Mouse (Mus musculus) testis, adult 2 months (tissue): ENCODE results near the gene Fam185a. TPM values are rescaled to one million over a fixed set of nuclear protein-coding genes. Genes with fewer than 3 reads are reported as not detected.

Experiments
- H3K27ac ChIP-seq: fragments of 200-500 bp; 2 replicates; pipeline ENCODE4 v1.5.1; 2012; ENCODE audit warnings: low read depth, low read length; ENCODE audit not compliant: control insufficient read depth, insufficient read depth
- H3K27me3 ChIP-seq: fragments of 200-500 bp; 2 replicates; pipeline ENCODE4 v1.6.1; 2012; ENCODE audit warnings: mild to moderate bottlenecking, low read length, moderate library complexity; ENCODE audit not compliant: control insufficient read depth, insufficient read depth
- H3K36me3 ChIP-seq: fragments of 200-500 bp; 2 replicates; pipeline ENCODE4 v1.6.1; 2012; ENCODE audit warnings: mild to moderate bottlenecking, low read length; ENCODE audit not compliant: control insufficient read depth, insufficient read depth
- H3K4me1 ChIP-seq: fragments of 200-500 bp; 2 replicates; pipeline ENCODE4 v1.6.1; 2012; ENCODE audit warnings: low read length; ENCODE audit not compliant: control insufficient read depth, insufficient read depth
- H3K4me3 ChIP-seq: fragments of 200-500 bp; 2 replicates; pipeline ENCODE4 v1.5.1; 2012; ENCODE audit warnings: low read depth, mild to moderate bottlenecking, low read length, moderate library complexity, mixed read lengths; ENCODE audit not compliant: control insufficient read depth
- CTCF ChIP-seq: fragments of 200-500 bp; IDR thresholded peaks from 2 replicates; pipeline ENCODE4 v1.5.1; 2012; ENCODE audit warnings: low read depth, mild to moderate bottlenecking, inconsistent platforms, low read length, moderate library complexity; ENCODE audit not compliant: control insufficient read depth, insufficient read depth, insufficient replicate concordance
- POLR2A ChIP-seq: fragments of 200-500 bp; IDR thresholded peaks from 2 replicates; pipeline ENCODE4 v1.6.1; 2012; ENCODE audit warnings: low read depth, mild to moderate bottlenecking, inconsistent platforms, low read length, moderate library complexity; ENCODE audit not compliant: control insufficient read depth
- polyA plus RNA-seq: library from polyadenylated mRNA; depleted of rRNA; stranded (reverse); fragments of >200 nt; gene quantifications from 2 replicates; pipeline ENCODE4 v1.2.3, GENCODE M21; 2012

The Fam185a gene
- polyA plus RNA-seq, 1 experiment = 6.5 TPM

GRCm38 (mm10) chr5:21395205-21395840, 29.4 kb upstream of the Fam185a start:
- H3K4me1 ChIP-seq = no peaks in the 10 kb centered on the region
- no peak for TF ChIP-seq POLR2A
- no peak for TF ChIP-seq CTCF
- no peak overlapping the region for H3K4me3 ChIP-seq
- no peaks in the 10 kb centered on the region for H3K27me3 ChIP-seq
- no peaks in the 10 kb centered on the region for H3K36me3 ChIP-seq
- no peak overlapping the region for H3K27ac ChIP-seq

DNA sequence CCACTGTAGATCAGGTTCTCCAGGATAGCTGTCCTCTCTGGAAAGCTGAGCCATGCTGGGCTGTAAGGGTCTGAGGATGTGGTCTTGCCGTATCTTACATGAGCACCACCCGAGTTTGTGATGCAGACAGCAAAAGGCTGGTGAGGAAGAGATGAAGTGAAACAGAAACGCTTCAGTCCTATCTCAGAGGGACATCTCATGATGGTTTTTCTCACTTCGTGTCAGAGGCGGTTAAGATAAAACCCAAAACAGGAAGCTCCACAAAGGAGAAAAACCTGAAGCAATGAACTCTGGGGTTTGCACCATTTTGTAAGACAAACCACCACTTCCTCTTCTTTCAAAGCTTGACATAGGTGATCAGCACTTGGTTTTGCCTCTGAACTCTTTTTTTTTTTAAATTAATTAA, 13.5 kb upstream of the Fam185a start:
- Histone ChIP-seq H3K27me3 (no peaks in the 10 kb centered on the region), H3K27ac (peak overlapping the region; percentile 12; the same call in 1 of the 2 replicates), H3K4me3 (no peak overlapping the region; the same call in 1 of the 2 replicates), H3K36me3 (no peaks in the 10 kb centered on the region), H3K4me1 (no peaks in the 10 kb centered on the region)
- TF ChIP-seq CTCF = no peak
- TF ChIP-seq POLR2A = no peak

DNA sequence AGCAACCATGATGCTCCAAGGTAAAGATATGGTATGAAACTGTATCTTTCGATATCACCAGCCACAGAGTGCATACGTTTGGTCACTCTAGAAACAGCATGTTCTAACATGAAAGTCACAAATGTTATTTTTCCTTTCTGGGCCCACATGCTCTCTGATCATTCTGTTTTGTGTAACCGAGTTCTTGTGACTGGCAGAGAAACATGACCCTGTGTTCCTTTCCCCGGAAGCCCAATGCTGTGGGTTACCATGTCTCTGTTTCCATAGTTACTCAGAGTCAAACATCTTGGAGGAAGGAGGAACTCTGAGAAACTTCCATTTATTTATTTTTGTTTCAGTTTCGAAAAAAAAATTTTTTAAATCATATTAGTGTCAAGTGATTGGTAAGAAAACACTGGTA, 12.7 kb upstream of the Fam185a start:
- no peak overlapping the region for H3K27ac ChIP-seq

GRCm38 (mm10) chr5:21413322-21413721, 11.4 kb upstream of the Fam185a start:
- no peaks in the 10 kb centered on the region for H3K4me1 ChIP-seq
- no peak for TF ChIP-seq POLR2A
- H3K36me3 ChIP-seq = no peaks in the 10 kb centered on the region
- no peaks in the 10 kb centered on the region for H3K27me3 ChIP-seq
- H3K27ac ChIP-seq = no peak overlapping the region
- H3K4me3 ChIP-seq = no peak overlapping the region

More for the DNA sequence above, 12.7 kb upstream of the Fam185a start:
- H3K36me3 ChIP-seq = no peaks in the 10 kb centered on the region
- H3K4me3 ChIP-seq = no peak overlapping the region
- H3K27me3 ChIP-seq = no peaks in the 10 kb centered on the region
- H3K4me1 ChIP-seq = no peaks in the 10 kb centered on the region
- TF ChIP-seq POLR2A = no peak
- TF ChIP-seq CTCF = no peak

DNA sequence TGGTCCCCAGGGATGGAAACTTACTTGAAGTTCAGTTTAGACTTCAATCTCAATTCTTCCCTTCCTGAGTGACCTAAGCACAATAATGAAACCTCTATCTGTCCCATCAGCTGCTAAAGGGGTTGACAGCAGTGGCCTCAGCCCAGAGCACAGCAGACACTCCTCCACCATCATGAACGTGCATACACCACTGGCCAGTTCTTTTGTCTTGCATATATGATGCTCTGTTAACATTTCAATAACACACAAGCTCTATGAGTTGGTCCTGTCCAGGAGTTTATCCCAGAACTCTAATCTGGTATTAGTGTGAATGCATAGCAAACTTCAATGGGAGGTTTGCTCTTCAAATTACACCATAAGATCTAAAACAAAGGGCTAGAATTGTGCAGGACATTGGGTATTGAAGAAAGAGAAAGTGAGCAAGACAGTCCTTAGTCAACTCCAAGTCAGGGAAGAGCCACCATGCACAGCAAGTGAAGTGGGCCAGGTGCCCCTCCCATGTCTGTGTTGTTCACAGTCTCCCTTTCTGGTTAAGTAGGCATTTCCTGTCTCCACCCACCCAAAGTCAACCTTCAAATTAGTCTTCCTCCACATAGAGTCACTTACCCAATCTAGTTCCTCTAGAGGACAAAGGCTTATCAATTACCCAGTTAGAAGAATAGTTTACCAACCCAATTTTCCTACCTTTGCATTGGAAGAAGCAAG, 10.5 kb upstream of the Fam185a start:
- H3K4me3 ChIP-seq = no peak overlapping the region
- H3K27me3 ChIP-seq = no peaks in the 10 kb centered on the region
- H3K4me1 ChIP-seq = no peaks in the 10 kb centered on the region
- no peak overlapping the region for H3K27ac ChIP-seq
- no peaks in the 10 kb centered on the region for H3K36me3 ChIP-seq
- no peak for TF ChIP-seq POLR2A
- TF ChIP-seq CTCF = no peak

DNA sequence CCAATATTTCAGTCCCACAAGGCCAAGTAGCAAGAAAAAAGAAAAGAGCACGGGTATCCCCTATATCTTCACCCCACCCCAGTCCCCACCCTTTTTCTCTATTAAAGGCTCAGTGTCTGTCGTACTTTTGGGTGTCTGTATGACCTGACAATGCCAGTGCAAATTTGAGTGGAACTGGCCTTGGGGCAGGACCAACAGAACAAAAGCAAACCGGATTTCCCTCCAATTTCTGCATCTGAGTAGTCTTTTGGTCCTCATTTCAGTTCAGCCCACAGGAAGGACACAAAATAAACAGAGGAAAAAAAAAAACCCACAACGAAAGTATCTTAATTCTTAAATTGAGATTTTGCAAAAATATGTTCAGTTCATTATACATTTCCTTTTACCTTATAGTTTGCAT, 6.1 kb upstream of the Fam185a start:
- Histone ChIP-seq H3K36me3 (no peaks in the 10 kb centered on the region), H3K27ac (no peak overlapping the region), H3K4me1 (no peaks in the 10 kb centered on the region), H3K4me3 (no peak overlapping the region), H3K27me3 (no peaks in the 10 kb centered on the region)
- TF ChIP-seq CTCF = no peak
- TF ChIP-seq POLR2A = no peak

GRCm38 (mm10) chr5:21420609-21421008, 4.1 kb upstream of the Fam185a start:
- Histone ChIP-seq H3K36me3 (no peaks in the 10 kb centered on the region), H3K27ac (no peak overlapping the region), H3K4me3 (no peak overlapping the region), H3K4me1 (0 out of 2 replicates have a peak, but pooled peaks cover 2% of the 10 kb centered on the region), H3K27me3 (no peaks in the 10 kb centered on the region)
- TF ChIP-seq CTCF = no peak
- TF ChIP-seq POLR2A = no peak
